Mouse (Mus musculus) liver, embryonic 16.5 days (tissue): ENCODE data around the gene Psph. TPM values are rescaled to one million over a fixed set of nuclear protein-coding genes. Genes with fewer than 3 reads are reported as not detected.
A peak's percentile ranks its signal among the peaks of the same experiment; 100 is the strongest.

Experiments
- ATAC-seq: fragments of 200-750 bp; cut with Nextera tagmentation; 2 replicates; pipeline ENCODE4 v1.8.0; 2017; ENCODE audit warnings: low read depth, mild to moderate bottlenecking, moderate number of reproducible peaks, moderate library complexity
- H3K27ac ChIP-seq: fragments of 300-500 bp; sonication (generic); 2 replicates; pipeline ENCODE4 v1.5.1; 2014; ENCODE audit warnings: mild to moderate bottlenecking, low read length
- H3K27me3 ChIP-seq: fragments of 300-500 bp; sonication (generic); 2 replicates; pipeline ENCODE4 v1.6.1; 2014; ENCODE audit warnings: low read depth, low read length, mixed read lengths; ENCODE audit not compliant: control insufficient read depth, insufficient read depth
- H3K36me3 ChIP-seq: fragments of 300-500 bp; sonication (generic); 2 replicates; pipeline ENCODE4 v1.6.1; 2014; ENCODE audit warnings: mild to moderate bottlenecking; ENCODE audit not compliant: control insufficient read depth, insufficient read depth
- H3K4me1 ChIP-seq: fragments of 300-500 bp; sonication (generic); 2 replicates; pipeline ENCODE4 v1.6.1; 2014; ENCODE audit warnings: low read depth, low read length, mixed read lengths; ENCODE audit not compliant: control insufficient read depth
- H3K4me2 ChIP-seq: fragments of 300-500 bp; sonication (generic); 2 replicates; pipeline ENCODE4 v1.6.1; 2014; ENCODE audit warnings: low read depth, low read length, mixed read lengths
- H3K4me3 ChIP-seq: fragments of 300-500 bp; sonication (generic); 2 replicates; pipeline ENCODE4 v1.5.1; 2014; ENCODE audit warnings: low read depth, mild to moderate bottlenecking, low read length
- H3K9ac ChIP-seq: fragments of 300-500 bp; sonication (generic); 2 replicates; pipeline ENCODE4 v1.6.1; 2014; ENCODE audit warnings: low read depth, low read length
- H3K9me3 ChIP-seq: fragments of 300-500 bp; sonication (generic); replicated peaks from 2 replicates; pipeline ENCODE4 v1.6.1; 2016; ENCODE audit warnings: low read length; ENCODE audit not compliant: control insufficient read depth
- WGBS: fragments of 180-500 bp; shearing (Covaris S2); extraction: QIAGEN DNeasy Blood & Tissue Kit; methylation state at CpG from one replicate; pipeline ENCODE4 v1.1.7; 2014; ENCODE audit not compliant: insufficient replicate concordance; 5-methylcytosine and 5-hydroxymethylcytosine counted together
- polyA plus RNA-seq: library from polyadenylated mRNA; unstranded; fragments of >200 nt; fragmentation: Nextera tagmentation; extraction: Ambion mirVana; gene quantifications from 2 replicates; pipeline ENCODE4 v1.2.1, GENCODE M21; 2015

The Psph gene
- polyA plus RNA-seq, 1 experiment from 2014 or later: 92.8 TPM

GRCm38 (mm10) chr5:129724834-129725773 is 62.1 kb downstream of the Psph start, which contains the start of gene Nipsnap2:
Gene Nipsnap2, plus strand, starts transcription at chr5:129725063.
- H3K9me3 ChIP-seq: no peaks in the 10 kb centered on the region
- WGBS: under 1% methylated on average over 78 of the region's 93 CpGs
- peak within 1 kb of the TSS; percentile 92 for H3K9ac ChIP-seq
- peak within 1 kb of the TSS; percentile 93 for H3K27ac ChIP-seq
- ATAC-seq: peak; percentile 86
- H3K4me1 ChIP-seq: peaks cover 35% of the 10 kb centered on the region
- no peaks in the 10 kb centered on the region for H3K27me3 ChIP-seq
- peaks cover 1% of the 10 kb centered on the region; the same call in 1 of the 2 replicates for H3K36me3 ChIP-seq
- H3K4me3 ChIP-seq: peak within 1 kb of the TSS; percentile 87
- peak within 1 kb of the TSS; percentile 77 for H3K4me2 ChIP-seq

- Histone ChIP-seq H3K9ac (peak overlapping the region; percentile 92), H3K36me3 (peaks cover 9% of the 10 kb centered on the region), H3K4me2 (peak overlapping the region; percentile 77), H3K9me3 (no peaks in the 10 kb centered on the region), H3K4me1 (peaks cover 27% of the 10 kb centered on the region), H3K27ac (peak overlapping the region; percentile 93), H3K27me3 (no peaks in the 10 kb centered on the region), H3K4me3 (peak overlapping the region; percentile 87)
- 20% methylated on average over 4 of the region's 4 CpGs for WGBS
- ATAC-seq: peak; percentile 14
Observed at GRCm38 (mm10) chr5:129724268-129724667, 63.0 kb downstream of the Psph start.

GRCm38 (mm10) chr5:129720176-129720575 is 67.1 kb downstream of the Psph start:
- Histone ChIP-seq H3K9me3 (no peaks in the 10 kb centered on the region), H3K4me3 (no peak overlapping the region), H3K9ac (no peak overlapping the region), H3K27me3 (no peaks in the 10 kb centered on the region), H3K36me3 (peaks cover 27% of the 10 kb centered on the region), H3K4me2 (no peak overlapping the region), H3K27ac (no peak overlapping the region), H3K4me1 (peaks cover 13% of the 10 kb centered on the region)
- ATAC-seq: no peak
- 72% methylated on average over 3 of the region's 3 CpGs for WGBS

GRCm38 (mm10) chr5:129717016-129717415 is 70.2 kb downstream of the Psph start:
- 73% methylated on average over 9 of the region's 9 CpGs for WGBS

More at GRCm38 (mm10) chr5:129717016-129717415, 70.2 kb downstream of the Psph start:
- H3K27me3 ChIP-seq: no peaks in the 10 kb centered on the region
- no peak overlapping the region for H3K27ac ChIP-seq
- no peak overlapping the region for H3K4me3 ChIP-seq
- no peaks in the 10 kb centered on the region for H3K9me3 ChIP-seq
- H3K4me2 ChIP-seq: no peak overlapping the region
- ATAC-seq: no peak
- peaks cover 27% of the 10 kb centered on the region for H3K36me3 ChIP-seq
- H3K9ac ChIP-seq: no peak overlapping the region
- peaks cover 4% of the 10 kb centered on the region for H3K4me1 ChIP-seq

Other genes starting within 250 kb of the Psph start
- gene Mmp17, start 203.3 kb downstream of the Psph start, polyA plus RNA-seq: 0.23 and 0.24 TPM in 2 replicates
- gene Zfp11, start 117.3 kb downstream of the Psph start, polyA plus RNA-seq: 0.78 and 0.93 TPM in 2 replicates
- not detected in 2 replicates for gene Sept14, start 78.9 kb downstream of the Psph start, polyA plus RNA-seq
- 83.5 and 93.1 TPM in 2 replicates for gene Mrps17, start 72.0 kb downstream of the Psph start, polyA plus RNA-seq
- 23.1 and 23.8 TPM in 2 replicates for gene Nipsnap2, start 62.4 kb downstream of the Psph start, polyA plus RNA-seq
- gene Sumf2, start 59.5 kb upstream of the Psph start, polyA plus RNA-seq: 15.2 and 15.7 TPM in 2 replicates
- gene Chchd2, start 100.0 kb upstream of the Psph start, polyA plus RNA-seq: 510 and 520 TPM in 2 replicates
- gene Zbed5, start 108.3 kb upstream of the Psph start, polyA plus RNA-seq: 0.48 and 0.61 TPM in 2 replicates
- 0.12 and 0.13 TPM in 2 replicates for gene Phkg1, start 111.1 kb upstream of the Psph start, polyA plus RNA-seq
- 0.26 and 0.41 TPM in 2 replicates for gene Nupr1l, start 121.1 kb upstream of the Psph start, polyA plus RNA-seq
- gene Vkorc1l1, start 154.5 kb upstream of the Psph start, polyA plus RNA-seq: 17.3 and 18.6 TPM in 2 replicates
- 30.5 and 30.6 TPM in 2 replicates for gene Gusb, start 215.6 kb upstream of the Psph start, polyA plus RNA-seq
- gene Asl, start 241.8 kb upstream of the Psph start, polyA plus RNA-seq: 61.8 and 65.8 TPM in 2 replicates
- gene Crcp, start 241.8 kb upstream of the Psph start, polyA plus RNA-seq: 17.8 and 19.9 TPM in 2 replicates